Mouse (Mus musculus) forebrain, embryonic 16.5 days (tissue): ENCODE results near the gene Klhdc3. TPM values are rescaled to one million over a fixed set of nuclear protein-coding genes. Genes with fewer than 3 reads are reported as not detected.

Experiments used
- polyA plus RNA-seq: library from polyadenylated mRNA; unstranded; fragments of >200 nt; fragmentation: Nextera tagmentation; extraction: Ambion mirVana; gene quantifications from 2 replicates; pipeline ENCODE4 v1.2.1, GENCODE M21; 2015

Gene Klhdc3
- polyA plus RNA-seq, 1 experiment from 2014 or later: 191 TPM

Other genes starting within 250 kb of the Klhdc3 start
- not detected in 2 replicates for gene Slc22a7, start 242.5 kb downstream of the Klhdc3 start, polyA plus RNA-seq
- 5.1 and 5.6 TPM in 2 replicates for gene Ttbk1, start 193.2 kb downstream of the Klhdc3 start, polyA plus RNA-seq
- 26.0 and 26.6 TPM in 2 replicates for gene Dnph1, start 184.2 kb downstream of the Klhdc3 start, polyA plus RNA-seq
- 17.3 and 19.8 TPM in 2 replicates for gene Cul9, start 134.5 kb downstream of the Klhdc3 start, polyA plus RNA-seq
- gene Srf, start 124.7 kb downstream of the Klhdc3 start, polyA plus RNA-seq: 3.4 and 3.6 TPM in 2 replicates
- gene Ptk7, start 51.4 kb downstream of the Klhdc3 start, polyA plus RNA-seq: 33.9 and 36.5 TPM in 2 replicates
- gene Klc4, start 34.9 kb downstream of the Klhdc3 start, polyA plus RNA-seq: 42.8 and 43.9 TPM in 2 replicates
- 66.1 and 74.9 TPM in 2 replicates for gene Mrpl2, start 34.7 kb downstream of the Klhdc3 start, polyA plus RNA-seq
- gene Cul7, start 30.6 kb downstream of the Klhdc3 start, polyA plus RNA-seq: 38.8 and 42.8 TPM in 2 replicates
- gene Rrp36, start 6.6 kb downstream of the Klhdc3 start, polyA plus RNA-seq: 47.7 and 51.1 TPM in 2 replicates
- gene Mea1, start 2.1 kb downstream of the Klhdc3 start, polyA plus RNA-seq: 208 and 240 TPM in 2 replicates
- 87.5 and 96.6 TPM in 2 replicates for gene Ppp2r5d, start 24.2 kb upstream of the Klhdc3 start, polyA plus RNA-seq
- 22.7 and 24.6 TPM in 2 replicates for gene Pex6, start 30.5 kb upstream of the Klhdc3 start, polyA plus RNA-seq
- 0.93 and 1.1 TPM in 2 replicates for gene Gnmt, start 48.3 kb upstream of the Klhdc3 start, polyA plus RNA-seq
- gene Cnpy3, start 71.3 kb upstream of the Klhdc3 start, polyA plus RNA-seq: 61.9 and 64.5 TPM in 2 replicates
- 0.39 TPM in 1 of 2 replicates, not detected in the other for gene Ptcra, start 82.8 kb upstream of the Klhdc3 start, polyA plus RNA-seq
- gene 2310039H08Rik, start 91.7 kb upstream of the Klhdc3 start, polyA plus RNA-seq: 52.8 and 56.0 TPM in 2 replicates
- 107 and 115 TPM in 2 replicates for gene Rpl7l1, start 101.8 kb upstream of the Klhdc3 start, polyA plus RNA-seq
- 8.8 and 10.0 TPM in 2 replicates for gene Bicral, start 177.6 kb upstream of the Klhdc3 start, polyA plus RNA-seq
- gene Tbcc, start 209.8 kb upstream of the Klhdc3 start, polyA plus RNA-seq: 52.6 and 55.6 TPM in 2 replicates
- not detected in 2 replicates for gene Prph2, start 229.5 kb upstream of the Klhdc3 start, polyA plus RNA-seq